Mouse (Mus musculus) right cerebral cortex, adult 2 months (tissue): Measurements from ENCODE around the gene Tiam1.

ENCODE experiments used
- DNase-seq, 2 experiments: peaks; one replicate each; pipeline ENCODE4 v3.0.0; 2021 to 2022; ENCODE audit warnings: low spot score in 2 of 2

The Tiam1 gene

GRCm38 (mm10) chr16:90143416-90143759 lies 181 bp downstream of the Tiam1 start:
- no peak for DNase-seq

- DNase-seq: peak; percentile 49 to 64
Observed at GRCm38 (mm10) chr16:90142574-90143415, 774 bp downstream of the Tiam1 start.

GRCm38 (mm10) chr16:90142247-90142573 lies 1.4 kb downstream of the Tiam1 start:
- peak; percentile 31 to 45 for DNase-seq

- no peak for DNase-seq
Observed at GRCm38 (mm10) chr16:90141556-90141955, 2.0 kb downstream of the Tiam1 start.

- DNase-seq: no peak
Observed at GRCm38 (mm10) chr16:90140571-90140970, 3.0 kb downstream of the Tiam1 start.

- no peak for DNase-seq
Observed at GRCm38 (mm10) chr16:90139696-90140095, 3.9 kb downstream of the Tiam1 start.

- no peak for DNase-seq
Observed at GRCm38 (mm10) chr16:90138151-90138550, 5.4 kb downstream of the Tiam1 start.

GRCm38 (mm10) chr16:90137175-90137574 lies 6.4 kb downstream of the Tiam1 start:
- DNase-seq: no peak

- no peak for DNase-seq
Observed at GRCm38 (mm10) chr16:90135580-90135979, 8.0 kb downstream of the Tiam1 start.

GRCm38 (mm10) chr16:90134351-90134750 lies 9.2 kb downstream of the Tiam1 start:
- DNase-seq: no peak

GRCm38 (mm10) chr16:90132816-90133215 lies 10.8 kb downstream of the Tiam1 start:
- DNase-seq: no peak

- DNase-seq: no peak
Observed at GRCm38 (mm10) chr16:90132331-90132730, 11.2 kb downstream of the Tiam1 start.

- no peak for DNase-seq
Observed at GRCm38 (mm10) chr16:90128817-90129587, 14.6 kb downstream of the Tiam1 start.

- DNase-seq: no peak
Observed at GRCm38 (mm10) chr16:90128361-90128760, 15.2 kb downstream of the Tiam1 start.

GRCm38 (mm10) chr16:90125318-90126314 lies 18.0 kb downstream of the Tiam1 start:
- DNase-seq: no peak

- DNase-seq: no peak
Observed at GRCm38 (mm10) chr16:90123091-90123490, 20.5 kb downstream of the Tiam1 start.

- DNase-seq: no peak
Observed at GRCm38 (mm10) chr16:90122439-90122838, 21.1 kb downstream of the Tiam1 start.

- no peak for DNase-seq
Observed at GRCm38 (mm10) chr16:90121799-90122198, 21.8 kb downstream of the Tiam1 start.

- no peak for DNase-seq
Observed at GRCm38 (mm10) chr16:90119969-90120368, 23.6 kb downstream of the Tiam1 start.

- no peak for DNase-seq
Observed at GRCm38 (mm10) chr16:90116637-90117182, 26.9 kb downstream of the Tiam1 start.

- peak in 1 of 2 experiments; percentile 27 for DNase-seq
Observed at GRCm38 (mm10) chr16:90112577-90113155, 30.9 kb downstream of the Tiam1 start.
